Mouse (Mus musculus) heart, postnatal 36 days (tissue): ENCODE measurements around the gene Cdkn2c. TPM values are rescaled to one million over a fixed set of nuclear protein-coding genes. Genes with fewer than 3 reads are reported as not detected.
"Not testable (repeated sequence)": the region's sequence is repeated elsewhere in the genome, so short reads cannot be mapped to it uniquely, and the experiment has no call there.

Source experiments
- DNase-seq, 2 experiments: peaks; one replicate each; pipeline ENCODE4 v3.0.0; 2021 to 2022
- intact Hi-C: fragments of 180-260 bp; cut with DNase I; formaldehyde crosslinking; loops from one replicate; pipeline ENCODE4 v1.15.1; 2025
- total RNA-seq, 2 experiments: library from RNA; stranded (reverse); gene quantifications; 2 replicates each; pipeline ENCODE4 v1.2.3; 2021

Gene Cdkn2c
- total RNA-seq: 10 to 100 TPM; 13.0 to 16.6 TPM

DNA sequence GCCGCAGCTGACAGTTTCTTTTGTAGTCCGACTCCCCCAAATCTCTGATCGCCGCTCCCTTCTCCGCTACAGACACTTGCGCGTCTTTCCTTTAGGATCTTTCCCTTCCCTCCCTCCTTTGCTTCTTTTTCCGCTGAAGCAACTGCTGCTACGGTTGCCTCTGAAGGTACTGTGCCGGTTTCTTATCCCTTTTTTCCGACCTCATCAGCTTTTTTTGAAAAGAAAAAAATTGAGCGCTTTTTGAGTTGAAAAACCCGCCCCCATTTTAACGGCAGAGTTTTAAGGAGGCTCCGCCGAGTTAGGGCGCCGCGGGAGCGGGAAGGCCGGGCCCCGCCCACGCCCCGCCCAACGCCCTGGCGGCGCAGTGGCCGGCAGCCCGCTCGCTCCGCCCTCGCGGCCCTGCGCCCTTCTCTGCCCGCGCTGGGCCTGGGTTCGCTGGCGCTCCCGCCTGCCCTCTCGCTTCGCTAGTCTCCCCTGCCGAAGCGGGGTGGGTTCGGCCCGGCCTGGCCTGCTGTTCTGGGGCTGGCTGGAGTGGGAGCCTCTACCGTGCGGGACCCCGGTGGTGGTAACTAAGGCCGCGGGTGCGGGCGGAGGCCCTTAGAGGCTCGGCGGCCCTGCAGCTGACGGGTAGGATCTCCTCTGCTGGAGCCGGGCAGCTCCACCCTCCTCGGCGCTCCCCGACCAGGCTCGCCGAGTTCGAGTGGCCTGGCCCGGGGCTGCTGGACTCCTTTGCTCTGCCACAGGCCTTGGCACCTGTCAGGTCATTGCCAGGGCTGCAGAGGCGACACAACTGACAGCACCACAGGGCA is at the start of gene Cdkn2c:
Cdkn2c (minus strand) TSS at position 729 of the 809 bp plus-strand sequence.
- peak; percentile 89 to 97 for DNase-seq
- intact Hi-C loops: loop anchor here (1.0 to 5.0 kb wide), 3 partner anchors 10 to 829 kb away; partner anchors contain the start of gene Faf1

DNA sequence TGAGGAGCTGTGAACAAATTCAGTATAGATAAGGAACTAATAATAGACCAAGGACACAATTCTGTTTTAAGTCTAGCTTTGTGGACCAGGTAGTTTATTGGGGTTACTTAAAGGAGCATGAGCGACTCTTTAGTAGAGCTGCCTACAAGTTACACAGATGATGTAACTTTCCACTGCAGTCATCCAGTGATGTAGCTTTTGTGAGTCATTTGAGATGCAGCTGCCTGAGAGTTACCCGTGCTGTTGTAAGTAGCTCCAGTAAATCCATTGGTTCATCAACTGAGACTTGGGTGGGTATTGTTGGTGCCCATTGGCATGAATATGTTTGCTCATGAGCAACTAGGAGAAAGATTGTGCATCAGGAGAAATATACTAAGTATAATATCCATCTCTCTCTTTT is 38.4 kb upstream of the Cdkn2c start:
- intact Hi-C loops: no loop called here
- no peak for DNase-seq

DNA sequence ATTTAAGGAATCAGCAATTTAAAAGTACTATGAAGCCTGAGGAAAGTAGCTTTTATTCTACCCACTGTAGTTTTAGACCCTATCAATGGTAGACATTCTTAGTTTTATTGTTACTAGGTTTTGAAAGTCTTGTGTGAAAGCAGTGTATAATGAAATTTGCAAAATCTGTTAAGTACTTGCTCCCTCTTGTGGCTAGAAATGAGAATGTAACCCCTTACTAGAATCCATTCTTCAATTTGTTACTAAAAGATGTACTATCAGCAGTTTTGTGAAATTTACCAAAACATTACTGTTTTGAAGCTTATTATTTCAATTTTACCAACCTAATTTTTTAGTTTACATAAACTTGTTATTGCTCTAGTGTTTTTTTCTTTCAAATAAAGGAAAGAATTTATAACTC is 36.6 kb upstream of the Cdkn2c start:
- no peak for DNase-seq
- intact Hi-C loops: loop anchor here (1.0 kb wide), 2 partner anchors 126 to 198 kb away; no protein-coding TSS in a partner anchor

DNA sequence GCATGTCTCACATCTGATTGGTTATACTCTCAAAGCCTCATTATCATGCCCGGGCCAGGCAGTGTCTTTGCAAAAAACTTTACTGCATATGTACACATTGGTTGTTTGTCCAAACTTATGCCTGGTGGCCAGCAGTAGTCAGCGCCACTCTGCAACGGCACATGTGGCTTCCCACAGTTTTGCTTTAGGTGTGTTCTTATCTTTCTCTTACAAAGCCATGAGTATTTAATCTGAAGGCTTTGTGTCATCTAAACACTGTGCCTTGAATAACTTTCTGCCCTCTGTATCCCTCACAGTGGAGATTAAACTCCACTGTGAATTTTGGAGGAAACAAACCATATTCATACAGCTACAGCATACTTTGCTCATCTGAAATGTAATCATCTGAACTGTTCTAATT is 33.7 kb upstream of the Cdkn2c start:
- DNase-seq, intact Hi-C loops: not testable (repeated sequence)

DNA sequence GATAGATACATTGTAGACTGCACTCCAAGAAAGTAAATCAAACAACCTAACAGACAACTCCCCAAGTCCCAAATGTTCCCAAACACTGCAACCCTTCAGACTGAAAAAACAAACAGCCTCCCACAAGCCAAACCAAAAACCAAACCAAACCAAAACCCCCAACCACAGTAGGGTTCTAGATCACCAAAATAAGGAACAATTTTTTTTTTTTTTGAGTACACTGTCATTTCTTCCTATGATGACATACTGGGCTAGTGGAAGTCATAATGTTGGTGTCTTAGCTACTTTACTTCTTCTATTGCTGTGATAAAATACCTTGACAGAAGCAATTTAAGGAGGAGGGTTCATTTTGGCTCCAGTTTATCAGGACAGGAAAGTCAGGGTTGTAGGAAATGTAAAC is 25.7 kb upstream of the Cdkn2c start:
- intact Hi-C loops: no loop called here

DNA sequence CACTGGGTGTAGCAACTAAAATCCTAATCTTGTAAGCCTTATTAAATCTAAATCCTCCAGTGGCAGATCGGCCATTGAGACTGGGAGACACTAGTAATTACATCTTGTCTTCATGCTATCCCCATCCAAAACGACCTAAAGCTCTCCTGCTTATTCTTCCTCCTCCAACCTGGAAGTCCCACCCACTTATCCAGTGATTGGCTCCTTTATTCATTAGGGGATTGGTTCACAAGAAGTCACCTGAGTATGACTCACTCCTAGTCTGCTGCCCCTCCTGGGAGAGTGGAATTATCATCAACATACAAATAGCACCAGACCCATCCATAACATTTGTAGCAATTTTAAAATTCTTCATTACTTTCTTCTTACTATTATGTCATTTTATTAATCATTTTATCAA is 16.6 kb upstream of the Cdkn2c start:
- no peak for DNase-seq
- intact Hi-C loops: no loop called here

More for the DNA sequence above, 25.7 kb upstream of the Cdkn2c start:
- DNase-seq: no peak

DNA sequence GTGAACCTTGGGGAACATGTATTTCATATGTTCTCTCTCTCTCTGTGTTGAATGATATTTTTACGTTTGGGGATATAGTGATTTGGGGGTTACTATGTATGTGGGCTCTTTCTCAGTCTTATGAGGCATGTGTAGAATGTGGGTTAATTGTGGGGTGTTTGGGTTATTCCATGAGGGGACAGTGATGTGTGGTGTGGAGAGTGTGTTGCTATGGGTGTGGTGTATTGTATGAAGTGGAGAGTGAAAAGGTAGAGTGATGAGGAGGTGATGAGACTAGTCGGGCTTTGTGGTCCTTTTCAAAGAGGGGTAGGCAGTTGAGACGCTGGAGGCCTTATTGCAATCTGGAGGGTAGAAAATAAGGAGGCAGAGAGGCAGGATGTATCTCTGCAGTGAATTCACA is 10.2 kb upstream of the Cdkn2c start:
- no peak for DNase-seq
- intact Hi-C loops: loop anchor here (2.0 kb wide), 1 partner anchor 396 kb away; the partner anchor contains the start of gene Eps15

DNA sequence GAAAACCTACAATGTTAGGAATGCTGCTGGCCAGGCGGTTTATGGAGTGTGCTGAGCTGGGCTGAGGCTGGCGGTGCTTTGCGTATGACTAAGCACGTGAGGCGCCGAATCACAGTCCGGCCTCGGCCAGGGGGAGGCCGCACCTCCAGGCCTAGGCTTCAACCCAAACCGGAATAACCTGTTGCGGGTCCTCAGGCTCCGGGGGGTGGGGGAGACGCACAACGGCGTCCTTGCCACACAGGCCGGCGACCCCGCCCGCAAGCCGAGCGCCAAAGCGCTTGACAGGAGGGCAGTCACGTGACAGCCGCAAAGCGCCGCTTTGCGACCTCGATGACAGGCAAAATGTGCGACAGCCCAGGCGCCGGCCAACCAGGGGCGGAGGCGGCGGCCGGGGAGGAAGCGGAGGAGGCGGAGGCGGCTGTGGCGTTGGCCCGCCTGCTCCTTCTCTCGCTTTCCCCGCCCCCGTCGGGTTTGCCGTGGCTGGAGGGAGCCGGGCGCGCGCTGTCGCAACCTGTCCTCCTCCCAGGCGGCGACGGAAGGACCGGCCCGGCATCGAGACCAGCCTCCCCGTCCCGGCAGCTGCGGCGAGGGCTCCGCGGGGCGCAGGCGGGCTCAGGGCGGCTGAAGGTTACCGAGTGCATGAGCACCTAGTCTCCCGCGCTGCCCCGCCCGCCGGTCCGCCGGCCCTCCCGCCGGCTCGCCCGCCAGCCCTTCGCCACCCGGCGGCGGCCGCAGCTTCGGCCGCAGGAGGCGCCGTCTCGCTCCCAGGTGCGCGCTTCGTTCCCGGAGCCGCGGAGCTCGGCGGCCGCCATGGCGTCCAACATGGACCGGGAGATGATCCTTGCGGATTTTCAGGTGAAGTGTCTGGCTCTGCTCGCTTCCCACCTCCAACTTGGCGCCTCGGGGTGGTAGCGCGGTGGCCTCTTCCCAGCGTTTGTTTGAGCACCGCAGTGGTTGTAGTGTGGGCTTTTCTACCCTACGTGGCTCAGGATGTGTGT is 9.5 kb upstream of the Cdkn2c start, which contains the start of gene Faf1:
Faf1 (plus strand) TSS at position 371 of the 998 bp plus-strand sequence.
- intact Hi-C loops: loop anchor here (1.0 to 2.0 kb wide), 2 partner anchors 10 to 396 kb away; partner anchors contain the start of gene Eps15
- peak; percentile 97 to 98 for DNase-seq

DNA sequence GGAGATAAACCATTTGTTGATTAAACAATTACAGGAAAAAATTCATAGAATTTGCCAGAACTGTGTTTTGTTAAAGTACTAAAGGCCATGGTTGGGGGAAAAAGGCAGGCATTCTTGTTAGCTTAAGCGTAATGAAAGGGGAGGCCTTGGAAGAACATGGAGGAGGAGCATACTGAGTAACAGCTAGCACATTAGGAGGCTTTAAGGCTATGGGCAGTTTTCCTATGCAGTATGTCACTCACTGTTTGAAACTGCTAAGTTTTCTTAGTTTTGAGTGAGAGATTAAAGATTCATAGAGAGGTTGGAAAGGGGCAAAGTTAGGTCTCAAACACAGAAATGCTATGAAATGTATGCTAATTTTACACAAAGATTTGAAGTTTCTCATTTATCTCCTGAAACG is 7.1 kb upstream of the Cdkn2c start:
- intact Hi-C loops: no loop called here
- no peak for DNase-seq

DNA sequence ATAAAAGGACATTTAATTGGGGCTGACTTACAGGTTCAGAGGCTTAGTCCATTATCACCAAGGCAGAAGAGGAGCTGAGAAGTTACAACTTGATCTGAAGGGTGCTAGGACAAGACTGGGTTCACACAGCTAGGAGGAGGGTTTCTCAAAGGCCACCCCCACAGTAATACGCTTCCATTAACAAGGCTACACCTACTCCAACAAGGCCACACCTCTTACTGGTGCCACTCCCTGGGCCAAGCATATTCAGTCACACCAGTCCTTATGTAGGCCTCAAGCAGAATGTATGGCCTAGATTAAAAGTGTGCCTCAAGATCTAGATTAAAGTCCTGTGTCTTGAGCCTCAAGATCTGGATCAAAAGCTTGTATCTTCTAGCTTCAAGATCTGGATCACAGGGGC is 5.0 kb upstream of the Cdkn2c start:
- intact Hi-C loops: no loop called here

DNA sequence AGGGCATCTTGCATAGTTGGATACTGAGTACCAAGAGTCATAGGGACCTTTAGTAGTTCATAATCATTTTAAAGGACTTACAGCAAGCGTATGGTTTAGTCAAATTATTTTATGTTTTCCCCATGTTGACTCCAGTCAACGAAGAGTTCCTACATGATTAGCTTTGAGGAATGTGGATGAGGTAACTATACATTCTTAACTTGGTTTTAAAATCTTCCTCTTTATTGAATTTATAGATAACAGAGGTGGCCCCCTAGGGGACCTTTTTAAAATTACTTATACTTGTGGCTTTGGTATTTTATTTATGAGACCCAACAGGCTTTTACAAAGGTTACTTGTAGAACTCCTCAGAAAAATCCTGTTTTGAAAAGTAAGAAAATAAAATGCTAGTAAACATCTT is 3.2 kb upstream of the Cdkn2c start:
- intact Hi-C loops: no loop called here
- no peak for DNase-seq

More for the DNA sequence above, 5.0 kb upstream of the Cdkn2c start:
- no peak for DNase-seq

DNA sequence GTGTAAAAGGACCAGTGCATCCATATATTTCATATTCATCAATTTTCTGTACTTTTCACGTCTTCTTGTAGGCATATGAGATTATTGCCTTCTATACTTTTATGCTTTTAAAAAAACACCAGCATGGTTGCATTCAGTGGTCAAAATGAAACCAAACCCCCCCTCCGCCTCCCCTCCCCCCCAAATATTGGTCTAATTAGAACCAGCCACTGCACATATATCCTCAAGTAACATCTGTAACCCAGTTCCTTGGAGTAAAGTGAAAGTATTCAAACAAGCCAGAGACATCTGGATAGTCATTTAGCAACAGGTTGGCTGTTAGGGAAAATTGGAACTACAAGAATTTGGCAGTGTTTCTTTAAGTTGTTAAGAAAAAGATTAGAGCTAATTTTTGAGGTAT is 529 bp upstream of the Cdkn2c start:
- no peak for DNase-seq
- intact Hi-C loops: loop anchor here (5.0 kb wide), 2 partner anchors 190 to 830 kb away; no protein-coding TSS in a partner anchor

DNA sequence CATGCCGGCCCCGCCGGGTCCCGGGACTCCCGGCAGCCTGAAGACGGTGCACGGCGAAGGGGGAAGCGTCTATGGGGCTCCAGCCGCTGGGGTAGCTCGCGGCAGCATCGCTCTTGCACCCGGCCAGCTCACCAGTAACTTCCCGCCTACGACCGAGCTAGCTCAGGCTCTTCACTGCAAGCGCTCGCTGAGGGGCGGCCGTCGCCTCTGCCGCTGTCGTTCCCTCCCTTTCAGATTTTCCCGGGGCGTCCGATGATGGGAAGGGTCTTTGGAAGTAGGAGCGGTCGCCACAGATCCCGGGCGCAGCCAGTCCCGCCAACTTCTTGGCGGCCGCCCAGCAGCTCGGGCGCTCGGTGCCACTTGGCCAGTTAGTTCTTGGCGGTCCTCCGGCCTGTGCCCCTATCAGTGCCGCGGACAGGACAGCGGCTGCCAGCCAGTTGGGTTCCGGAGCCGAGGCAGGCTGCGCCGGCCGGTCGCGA is 968 bp downstream of the Cdkn2c start:
- intact Hi-C loops: loop anchor here (1.0 to 5.0 kb wide), 3 partner anchors 10 to 829 kb away; partner anchors contain the start of gene Faf1
- DNase-seq: peak; percentile 74 to 84

DNA sequence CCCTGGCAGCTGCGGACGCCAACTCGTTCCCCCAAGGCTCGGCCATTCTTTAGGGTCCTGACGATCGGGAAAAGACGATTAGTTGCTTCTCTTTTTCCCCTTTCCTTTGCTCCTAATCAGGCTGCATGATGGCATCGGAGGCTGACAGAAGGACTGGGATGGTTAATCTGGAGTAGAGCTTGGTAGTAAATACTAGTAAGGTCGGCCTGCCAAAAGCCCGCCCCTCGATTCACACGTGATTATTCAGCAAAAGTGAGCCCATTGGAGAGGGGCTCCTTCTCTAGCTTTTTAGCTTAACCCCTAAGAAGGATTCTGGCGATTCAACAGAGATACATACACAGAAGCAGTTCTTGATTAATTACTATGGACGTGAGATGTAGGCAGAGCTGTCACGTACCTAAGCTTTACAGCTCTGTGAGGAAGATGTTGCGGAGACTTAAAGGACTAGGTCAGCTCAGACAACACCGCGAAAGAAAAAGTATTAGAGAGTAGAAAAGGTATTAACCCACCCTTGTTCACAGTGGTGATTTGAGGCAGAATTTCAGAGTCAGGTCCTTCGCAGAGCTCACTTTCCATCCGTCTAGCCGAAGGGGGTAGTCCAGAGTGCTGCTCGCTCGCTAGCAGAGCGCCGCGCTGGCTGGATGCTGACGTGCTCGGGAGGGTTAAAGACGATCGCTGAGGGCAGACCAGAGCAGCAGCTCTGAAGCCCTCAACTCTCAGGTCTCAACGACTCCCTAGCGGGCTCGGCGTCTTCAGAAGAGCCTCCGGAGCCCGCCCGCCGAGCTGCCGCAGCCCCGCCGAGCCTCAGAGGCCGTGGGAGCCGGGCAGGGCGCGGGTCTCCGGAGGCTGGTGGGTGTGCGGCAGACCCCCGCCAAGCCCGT is 1.6 kb downstream of the Cdkn2c start:
- peak; percentile 76 to 81 for DNase-seq
- intact Hi-C loops: loop anchor here (5.0 kb wide), 2 partner anchors 188 to 828 kb away; no protein-coding TSS in a partner anchor

DNA sequence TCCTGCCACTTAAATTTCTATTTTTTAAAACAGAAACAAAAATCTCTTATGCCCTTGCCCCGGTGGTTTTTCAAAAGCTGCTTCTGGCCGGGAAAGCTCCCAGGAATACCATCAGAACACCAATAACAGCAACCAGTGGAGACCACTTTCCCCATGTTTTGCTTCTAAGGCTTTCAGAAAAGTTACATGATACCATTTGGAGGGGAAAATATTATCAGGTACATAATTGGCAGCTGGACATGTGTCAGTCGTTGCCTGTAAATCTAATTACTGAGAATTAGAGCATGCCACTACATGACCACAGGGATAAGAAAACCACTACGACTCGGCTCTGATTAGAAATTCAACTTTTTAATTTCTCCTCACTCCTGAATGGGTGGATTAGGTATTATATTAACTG is 2.9 kb downstream of the Cdkn2c start:
- DNase-seq: no peak
- intact Hi-C loops: no loop called here

DNA sequence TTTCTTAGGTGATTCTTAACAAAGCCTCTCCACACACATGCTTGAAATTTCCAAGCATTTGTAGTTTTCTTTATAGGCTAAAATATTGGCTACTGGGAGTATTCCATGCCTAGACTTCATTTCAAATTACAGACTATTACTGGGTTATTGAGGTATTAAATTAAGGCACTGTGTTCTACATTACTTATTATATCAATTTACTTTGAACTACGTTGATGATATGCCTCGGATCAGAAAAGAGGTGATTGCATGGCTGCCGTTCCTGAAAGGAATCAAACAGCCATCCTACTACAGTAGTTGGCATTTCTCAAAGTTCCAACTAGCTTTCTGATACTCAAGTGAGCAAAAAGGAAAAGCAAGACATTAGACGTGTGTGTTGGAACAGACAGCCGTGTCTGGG is 4.7 kb downstream of the Cdkn2c start:
- intact Hi-C loops: no loop called here
- no peak for DNase-seq

DNA sequence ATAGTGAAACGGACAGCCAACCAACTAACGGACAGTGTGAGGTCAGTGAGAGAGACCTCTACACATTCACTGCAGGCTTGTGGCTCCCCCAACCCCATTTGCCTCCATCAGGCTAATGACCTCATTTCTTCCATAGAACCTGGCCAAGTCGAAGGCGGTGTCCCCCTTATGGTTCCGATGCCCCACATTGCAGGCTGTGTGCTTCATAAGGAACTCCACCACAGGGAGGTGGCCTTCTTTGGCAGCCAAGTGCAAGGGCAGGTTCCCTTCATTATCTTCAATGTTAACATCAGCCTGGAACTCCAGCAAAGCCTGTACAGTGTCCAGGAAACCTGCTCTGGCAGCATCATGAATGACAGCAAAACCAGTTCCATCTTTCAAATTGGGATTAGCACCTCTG is 5.8 kb downstream of the Cdkn2c start:
- intact Hi-C loops: no loop called here
- DNase-seq: peak in 1 of 2 experiments; percentile 35

DNA sequence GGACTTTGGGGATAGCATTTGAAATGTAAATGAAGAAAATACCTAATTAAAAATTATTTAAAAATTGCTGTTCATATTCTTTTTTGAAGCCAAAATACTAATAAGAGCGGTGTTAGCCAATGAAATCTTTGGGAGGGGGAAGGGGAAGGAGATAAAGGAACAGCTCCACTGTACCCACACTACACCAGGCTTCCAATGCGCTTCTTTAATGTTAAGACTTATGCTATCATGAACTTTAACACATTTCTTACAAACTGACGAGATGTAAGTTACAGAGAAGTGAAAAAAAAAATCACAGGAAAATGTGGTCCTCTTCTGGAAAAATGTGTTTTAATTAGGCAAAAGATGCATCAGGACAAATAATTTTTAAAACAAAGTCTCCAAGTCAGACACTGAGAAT is 6.4 kb downstream of the Cdkn2c start:
- DNase-seq: no peak
- intact Hi-C loops: no loop called here

DNA sequence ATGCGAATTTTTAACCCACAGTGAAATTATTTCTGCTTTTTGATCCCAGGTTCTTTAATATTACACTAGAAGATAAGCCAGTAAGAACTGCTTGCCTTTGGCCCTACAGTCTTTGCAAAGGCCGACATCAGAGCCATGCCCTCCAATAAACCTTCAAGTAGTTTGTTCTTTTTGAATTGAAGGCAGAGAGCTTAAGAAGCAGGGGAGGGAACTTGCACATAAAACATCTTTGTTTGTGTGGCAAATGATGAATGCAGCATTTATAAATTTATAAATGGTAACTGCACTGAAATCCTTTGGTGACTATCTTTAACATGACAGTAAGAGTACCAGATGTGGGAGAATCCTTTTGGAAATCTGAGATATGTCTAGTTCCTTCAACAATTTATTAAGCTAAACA is 7.4 kb downstream of the Cdkn2c start:
- intact Hi-C loops: loop anchor here (5.0 kb wide), 1 partner anchor 82 kb away; no protein-coding TSS in a partner anchor
- DNase-seq: no peak
